Mouse (Mus musculus) liver, embryonic 13.5 days (tissue): Measurements from ENCODE around the gene Tnp2. TPM values are rescaled to one million over a fixed set of nuclear protein-coding genes. Genes with fewer than 3 reads are reported as not detected.

Source experiments
- ATAC-seq: fragments of 200-750 bp; cut with Nextera tagmentation; 2 replicates; pipeline ENCODE4 v1.8.0; 2017; ENCODE audit warnings: low read depth, mild to moderate bottlenecking, moderate number of reproducible peaks, moderate library complexity
- DNase-seq: peaks from one replicate; pipeline ENCODE4 v3.0.0; 2022
- H3K27ac ChIP-seq: fragments of 300-500 bp; sonication (generic); 2 replicates; pipeline ENCODE4 v1.5.1; 2015; ENCODE audit warnings: moderate library complexity, mild to moderate bottlenecking, inconsistent platforms
- H3K27me3 ChIP-seq: fragments of 300-500 bp; sonication (generic); 2 replicates; pipeline ENCODE4 v1.6.1; 2015; ENCODE audit warnings: mild to moderate bottlenecking, inconsistent platforms
- H3K36me3 ChIP-seq: fragments of 300-500 bp; sonication (generic); 2 replicates; pipeline ENCODE4 v1.6.1; 2015; ENCODE audit warnings: mild to moderate bottlenecking, inconsistent platforms
- H3K4me1 ChIP-seq: fragments of 300-500 bp; sonication (generic); replicated peaks from 2 replicates; pipeline ENCODE4 v1.6.1; 2015; ENCODE audit warnings: inconsistent platforms
- H3K4me2 ChIP-seq: fragments of 300-500 bp; sonication (generic); 2 replicates; pipeline ENCODE4 v1.6.1; 2015; ENCODE audit warnings: inconsistent platforms, mild to moderate bottlenecking, moderate library complexity
- H3K4me3 ChIP-seq: fragments of 300-500 bp; sonication (generic); replicated peaks from 2 replicates; pipeline ENCODE4 v1.5.1; 2015; ENCODE audit warnings: mild to moderate bottlenecking, inconsistent platforms
- H3K9ac ChIP-seq: fragments of 300-500 bp; sonication (generic); 2 replicates; pipeline ENCODE4 v1.6.1; 2015; ENCODE audit warnings: mild to moderate bottlenecking, inconsistent platforms
- H3K9me3 ChIP-seq: fragments of 300-500 bp; sonication (generic); replicated peaks from 2 replicates; pipeline ENCODE4 v1.6.1; 2016; ENCODE audit warnings: inconsistent platforms
- WGBS: fragments of 180-500 bp; shearing (Covaris S2); methylation state at CpG from one replicate; pipeline ENCODE4 v1.1.7; 2015; ENCODE audit not compliant: insufficient replicate concordance; 5-methylcytosine and 5-hydroxymethylcytosine counted together
- polyA plus RNA-seq: library from polyadenylated mRNA; unstranded; fragments of >200 nt; fragmentation: Nextera tagmentation; extraction: Ambion mirVana; gene quantifications from 2 replicates; pipeline ENCODE4 v1.2.1, GENCODE M21; 2015

The Tnp2 gene
- not detected in 2 replicates for polyA plus RNA-seq

DNA sequence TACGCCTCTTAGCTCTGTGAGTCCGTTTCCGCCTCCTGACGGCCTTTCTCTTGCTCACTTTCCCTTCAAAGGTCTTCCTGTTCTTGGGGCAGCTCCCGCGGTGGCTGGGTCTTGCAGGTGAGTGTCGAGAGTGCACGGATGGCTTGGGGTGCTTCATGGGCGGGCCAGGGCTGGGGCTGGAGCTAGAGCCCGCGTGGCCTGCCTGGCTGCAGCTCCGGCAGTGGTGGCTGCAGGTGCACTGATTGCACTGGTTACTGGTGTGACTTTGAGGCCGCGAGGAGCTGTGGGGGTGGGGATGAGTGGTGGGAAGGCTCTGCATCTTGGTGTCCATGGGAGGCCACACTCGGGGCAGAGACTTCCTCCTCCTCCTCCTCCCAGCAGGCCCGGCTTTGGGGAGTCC lies at the start of gene Tnp2:
Gene Tnp2 (minus strand): TSS at position 390 of the 400 bp plus-strand sequence.
- ATAC-seq (no peak), DNase-seq (no peak)
- no peak within 1 kb of the TSS for H3K4me3 ChIP-seq
- peaks cover 36% of the 10 kb centered on the region for H3K4me1 ChIP-seq
- no peak within 1 kb of the TSS for H3K4me2 ChIP-seq
- H3K27ac ChIP-seq, result no peak within 1 kb of the TSS
- 43% methylated on average over 16 of the region's 16 CpGs for WGBS
- H3K27me3 ChIP-seq, result peaks cover 38% of the 10 kb centered on the region
- no peaks in the 10 kb centered on the region for H3K36me3 ChIP-seq
- H3K9me3 ChIP-seq, result no peaks in the 10 kb centered on the region
- H3K9ac ChIP-seq, result no peak within 1 kb of the TSS

DNA sequence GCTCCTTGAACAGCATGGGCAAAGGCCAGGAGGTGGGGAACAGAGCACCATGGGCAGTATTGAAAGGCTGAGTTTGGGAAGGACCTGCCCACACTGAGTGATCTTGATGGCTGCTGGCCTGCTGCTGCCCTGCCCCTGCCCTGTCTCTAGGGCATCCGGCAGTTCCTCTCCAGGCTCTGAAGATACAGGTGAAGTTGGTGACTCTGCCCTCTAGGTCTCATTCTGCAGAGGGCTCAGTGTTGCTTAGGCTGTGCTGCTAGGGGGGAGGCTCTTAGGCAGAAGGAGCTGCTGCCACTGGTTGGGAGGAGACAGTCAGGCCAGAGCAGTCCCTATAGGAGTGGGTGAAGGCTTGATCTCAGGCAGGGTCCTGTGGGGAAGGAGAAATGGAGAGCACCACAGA lies 49.4 kb upstream of the Tnp2 start:
- peaks cover 49% of the 10 kb centered on the region for H3K4me1 ChIP-seq
- peak overlapping the region; percentile 8; the same call in 1 of the 2 replicates for H3K4me2 ChIP-seq
- H3K9ac ChIP-seq, result 0 out of 2 replicates have a peak overlapping the region, but pooled peaks have one; percentile 9
- no peak overlapping the region for H3K4me3 ChIP-seq
- H3K36me3 ChIP-seq, result peaks cover 8% of the 10 kb centered on the region
- 57% methylated on average over 1 of the region's 1 CpGs for WGBS
- H3K27ac ChIP-seq, result no peak overlapping the region
- H3K9me3 ChIP-seq, result no peaks in the 10 kb centered on the region
- peaks cover 3% of the 10 kb centered on the region; the same call in 1 of the 2 replicates for H3K27me3 ChIP-seq
- ATAC-seq (no peak), DNase-seq (no peak)

DNA sequence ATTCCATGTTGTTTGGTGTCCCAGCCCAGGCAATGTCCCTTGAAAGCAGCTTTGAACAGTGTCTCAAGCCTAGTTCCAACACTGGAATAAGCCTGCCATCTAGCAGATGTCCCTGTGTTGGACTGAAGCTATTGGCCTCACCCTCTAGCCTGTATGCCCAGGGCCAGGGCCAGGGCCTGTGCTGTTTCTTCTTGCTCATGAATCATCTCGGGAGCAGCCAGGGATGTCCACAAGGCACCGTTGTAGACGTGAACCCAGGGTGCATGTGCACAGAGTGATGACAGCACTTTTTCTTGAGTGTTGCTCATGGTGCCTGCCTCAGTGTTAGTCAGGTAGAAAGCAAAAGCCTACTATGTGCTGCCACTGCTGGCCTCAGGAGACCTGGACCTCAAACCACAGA lies 48.8 kb upstream of the Tnp2 start:
- ATAC-seq, result no peak
- WGBS, result 75% methylated on average over 3 of the region's 3 CpGs
- Histone ChIP-seq H3K4me3 (no peak overlapping the region), H3K4me1 (peaks cover 49% of the 10 kb centered on the region), H3K36me3 (peaks cover 8% of the 10 kb centered on the region), H3K4me2 (no peak overlapping the region), H3K27ac (no peak overlapping the region), H3K27me3 (peaks cover 5% of the 10 kb centered on the region; the same call in 1 of the 2 replicates), H3K9ac (no peak overlapping the region), H3K9me3 (no peaks in the 10 kb centered on the region)
- no peak for DNase-seq

DNA sequence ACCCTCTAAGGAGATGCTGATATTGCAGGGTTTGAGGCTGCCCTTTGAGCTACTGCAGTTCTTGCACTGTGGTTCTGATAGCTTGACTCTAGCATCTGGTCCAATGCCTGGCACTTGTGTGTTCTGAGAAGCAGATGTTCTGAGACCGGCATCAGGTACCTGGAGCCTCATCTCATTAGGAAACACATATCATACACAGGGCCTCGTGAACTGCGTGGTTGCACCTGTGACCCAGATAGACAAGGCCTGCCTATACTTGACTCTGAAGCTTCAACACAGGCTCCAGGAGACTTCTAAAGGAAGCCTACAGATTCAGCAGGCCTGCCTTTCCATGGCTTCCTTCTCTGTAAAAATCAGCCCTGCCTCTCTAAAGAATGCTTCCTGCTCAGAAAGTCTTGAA lies 47.9 kb upstream of the Tnp2 start:
- no peak overlapping the region for H3K9ac ChIP-seq
- H3K36me3 ChIP-seq, result peaks cover 8% of the 10 kb centered on the region
- no peak overlapping the region for H3K27ac ChIP-seq
- WGBS, result 84% methylated on average over 3 of the region's 3 CpGs
- H3K9me3 ChIP-seq, result no peaks in the 10 kb centered on the region
- no peak for DNase-seq
- no peak overlapping the region for H3K4me3 ChIP-seq
- H3K4me2 ChIP-seq, result peak overlapping the region; percentile 97; the same call in 1 of the 2 replicates
- peaks cover 49% of the 10 kb centered on the region for H3K4me1 ChIP-seq
- H3K27me3 ChIP-seq, result peaks cover 5% of the 10 kb centered on the region; the same call in 1 of the 2 replicates
- ATAC-seq, result no peak

DNA sequence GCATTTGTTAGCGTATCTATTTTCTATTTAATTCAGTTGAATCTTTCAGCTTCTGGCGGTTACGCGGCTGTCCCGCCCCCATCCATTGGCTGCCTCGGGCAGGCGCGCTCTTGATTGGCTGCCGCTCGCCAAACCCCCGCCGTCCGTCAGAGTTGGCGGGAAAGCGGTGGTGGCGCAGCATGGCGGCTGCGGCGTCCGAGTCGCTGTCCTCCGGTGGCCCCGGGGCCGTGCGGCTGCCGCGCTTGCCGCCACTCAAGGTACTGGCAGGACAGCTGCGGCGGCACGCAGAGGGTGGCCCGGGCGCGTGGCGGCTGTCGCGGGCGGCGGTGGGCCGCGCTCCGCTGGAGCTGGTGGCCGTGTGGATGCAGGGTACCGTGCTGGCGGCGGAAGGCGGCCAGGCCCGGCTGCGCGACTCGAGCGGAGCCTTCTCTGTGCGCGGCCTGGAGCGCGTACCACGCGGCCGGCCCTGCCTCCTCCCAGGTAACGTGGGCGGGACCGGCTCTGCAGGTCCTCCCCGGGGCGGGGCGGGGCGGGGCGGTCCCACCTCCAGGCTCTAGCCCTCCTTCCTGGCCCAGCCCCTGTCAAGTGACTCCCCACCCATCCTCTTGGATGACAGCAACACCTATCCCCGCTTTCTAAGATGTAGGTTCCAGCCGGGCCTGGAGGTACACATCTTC lies 46.6 kb upstream of the Tnp2 start, which contains the start of gene Rmi2:
Gene Rmi2 (plus strand): TSS at position 149 of the 677 bp plus-strand sequence.
- H3K27ac ChIP-seq, result peak within 1 kb of the TSS; percentile 89
- peak within 1 kb of the TSS; percentile 88 for H3K9ac ChIP-seq
- peaks cover 5% of the 10 kb centered on the region; the same call in 1 of the 2 replicates for H3K27me3 ChIP-seq
- H3K9me3 ChIP-seq, result no peaks in the 10 kb centered on the region
- peaks cover 49% of the 10 kb centered on the region for H3K4me1 ChIP-seq
- 0 out of 2 replicates have a peak, but pooled peaks cover 3% of the 10 kb centered on the region for H3K36me3 ChIP-seq
- ATAC-seq, result peak; percentile 98
- H3K4me2 ChIP-seq, result peak within 1 kb of the TSS; percentile 97
- WGBS, result 2% methylated on average over 69 of the region's 69 CpGs
- DNase-seq, result peak; percentile 81
- H3K4me3 ChIP-seq, result peak within 1 kb of the TSS; percentile 84

DNA sequence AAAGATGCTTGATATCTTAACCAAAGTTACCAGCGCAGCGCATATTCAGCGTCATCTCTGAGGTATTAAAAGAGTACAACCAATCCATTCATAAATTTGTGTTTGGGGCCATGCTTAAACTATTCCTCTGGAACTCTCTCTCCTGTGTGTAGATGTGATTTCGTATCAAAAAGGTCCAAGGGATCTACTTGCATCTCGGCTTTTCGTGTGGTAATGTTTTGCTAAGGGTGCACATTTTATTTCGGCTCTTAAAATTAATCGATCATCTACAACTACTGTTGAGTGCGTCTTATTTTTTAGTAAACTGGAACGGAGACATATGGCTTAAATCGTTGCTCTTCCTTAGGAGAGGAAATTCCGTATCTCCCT lies 46.1 kb upstream of the Tnp2 start:
- no peak for ATAC-seq
- Histone ChIP-seq H3K9ac (peak overlapping the region; percentile 88), H3K9me3 (no peaks in the 10 kb centered on the region), H3K4me1 (peaks cover 48% of the 10 kb centered on the region), H3K4me2 (peak overlapping the region; percentile 97), H3K4me3 (peak overlapping the region; percentile 84), H3K27ac (no peak overlapping the region), H3K27me3 (peaks cover 5% of the 10 kb centered on the region; the same call in 1 of the 2 replicates), H3K36me3 (no peaks in the 10 kb centered on the region)
- WGBS, result 9% methylated on average over 12 of the region's 12 CpGs
- DNase-seq, result no peak

DNA sequence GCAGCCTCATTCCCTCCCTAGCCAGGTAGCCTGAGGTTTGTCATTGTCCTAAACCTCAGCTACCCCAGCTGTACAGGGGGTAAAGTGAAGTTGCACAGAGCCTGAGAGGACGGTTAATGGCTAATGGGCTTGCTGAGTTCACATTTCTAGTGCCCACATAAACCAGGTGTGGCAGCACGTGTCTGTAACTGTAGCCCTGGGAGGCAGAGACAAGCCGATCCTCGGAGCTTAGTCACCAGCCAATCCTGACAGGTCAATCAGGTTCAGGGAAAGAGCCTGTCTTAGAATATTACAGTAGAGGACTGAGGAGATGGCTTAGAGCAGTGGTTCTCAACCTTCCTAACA lies 40.0 kb upstream of the Tnp2 start:
- DNase-seq (no peak), ATAC-seq (no peak)
- Histone ChIP-seq H3K4me3 (no peak overlapping the region), H3K27ac (no peak overlapping the region), H3K4me2 (no peak overlapping the region), H3K36me3 (no peaks in the 10 kb centered on the region), H3K9me3 (no peaks in the 10 kb centered on the region), H3K4me1 (no peaks in the 10 kb centered on the region), H3K27me3 (peaks cover 5% of the 10 kb centered on the region; the same call in 1 of the 2 replicates), H3K9ac (no peak overlapping the region)
- WGBS, result 61% methylated on average over 4 of the region's 4 CpGs

DNA sequence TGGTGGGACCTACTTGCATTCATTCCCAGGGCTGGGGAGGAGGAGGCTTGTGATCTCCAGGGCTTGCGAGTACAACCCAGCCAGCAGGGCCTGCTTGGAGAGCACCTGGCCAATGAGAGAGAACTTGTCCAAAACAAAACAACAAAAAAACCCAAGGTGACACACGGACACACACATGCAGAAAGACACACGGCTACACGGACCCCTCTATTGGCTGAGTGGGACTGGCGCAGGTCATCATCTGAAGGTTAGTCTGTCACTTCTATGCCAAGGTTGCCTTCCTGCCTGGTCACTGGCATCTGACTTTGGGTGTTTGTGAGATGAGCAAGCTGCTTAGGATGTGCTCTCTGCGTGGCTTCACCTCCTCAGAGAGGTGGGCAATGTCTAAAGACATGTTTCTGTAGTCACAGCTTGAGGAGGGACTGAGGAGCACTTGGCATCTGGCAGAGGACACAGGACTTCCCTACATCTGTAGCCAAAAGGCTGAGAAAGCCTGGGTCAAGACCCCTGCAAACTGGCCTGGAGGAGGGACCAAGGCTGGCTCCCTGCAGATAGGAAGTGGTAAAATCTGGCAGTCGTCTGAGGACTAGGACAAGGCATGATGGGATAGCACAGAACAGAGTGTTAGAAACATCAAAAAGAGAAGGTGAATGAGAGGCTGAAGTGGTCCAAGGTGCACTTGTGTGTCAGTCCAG lies 39.5 kb upstream of the Tnp2 start:
- Histone ChIP-seq H3K4me2 (no peak overlapping the region), H3K9me3 (no peaks in the 10 kb centered on the region), H3K4me3 (no peak overlapping the region), H3K27ac (no peak overlapping the region), H3K27me3 (peaks cover 2% of the 10 kb centered on the region; the same call in 1 of the 2 replicates), H3K36me3 (no peaks in the 10 kb centered on the region), H3K9ac (no peak overlapping the region), H3K4me1 (no peaks in the 10 kb centered on the region)
- no peak for DNase-seq
- ATAC-seq, result no peak
- WGBS, result 61% methylated on average over 7 of the region's 7 CpGs

DNA sequence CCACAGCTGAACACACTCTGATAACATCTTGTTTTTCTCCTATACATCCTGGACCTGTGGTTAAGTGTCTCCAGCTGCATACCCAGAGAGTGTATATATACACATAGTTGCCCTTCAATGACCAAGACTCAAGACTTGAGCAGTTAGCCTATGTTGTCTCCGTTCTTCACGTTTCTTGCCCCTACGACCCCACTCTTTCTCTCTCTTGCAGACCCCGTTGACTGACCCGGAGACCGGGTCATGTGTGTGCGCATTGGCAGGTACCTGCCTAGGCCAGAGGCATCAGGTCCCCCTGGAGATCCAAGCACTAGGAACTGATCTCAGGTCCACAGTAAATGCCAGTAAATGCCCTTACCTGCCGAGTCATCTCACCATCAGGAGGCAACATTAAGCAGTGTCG lies 38.8 kb upstream of the Tnp2 start:
- H3K4me2 ChIP-seq, result no peak overlapping the region
- 73% methylated on average over 9 of the region's 9 CpGs for WGBS
- H3K9ac ChIP-seq, result no peak overlapping the region
- no peak for ATAC-seq
- no peaks in the 10 kb centered on the region; the same call in 1 of the 2 replicates for H3K27me3 ChIP-seq
- H3K4me1 ChIP-seq, result no peaks in the 10 kb centered on the region
- no peaks in the 10 kb centered on the region for H3K9me3 ChIP-seq
- no peaks in the 10 kb centered on the region for H3K36me3 ChIP-seq
- no peak overlapping the region for H3K27ac ChIP-seq
- no peak overlapping the region for H3K4me3 ChIP-seq
- DNase-seq, result no peak

DNA sequence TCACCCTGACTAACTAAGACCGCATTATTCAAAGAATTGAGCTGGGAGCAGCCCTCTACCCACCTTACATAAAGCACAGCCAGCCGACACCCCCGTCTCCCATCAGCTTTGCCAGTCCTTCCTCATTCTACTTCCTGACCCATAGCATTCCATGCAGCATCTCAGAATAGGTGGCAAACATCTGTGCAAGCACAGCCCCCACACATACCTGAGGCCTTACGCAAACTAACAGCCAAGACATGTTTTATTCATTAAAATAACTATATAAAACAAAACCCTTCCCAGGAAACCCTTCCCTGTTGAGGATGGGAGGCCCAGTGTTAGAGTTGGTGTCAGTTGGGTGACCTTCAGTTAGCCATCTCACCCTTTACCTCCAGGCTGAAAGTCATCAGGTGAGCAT lies 37.4 kb upstream of the Tnp2 start:
- Histone ChIP-seq H3K4me1 (no peaks in the 10 kb centered on the region), H3K27me3 (no peaks in the 10 kb centered on the region; the same call in 1 of the 2 replicates), H3K9me3 (no peaks in the 10 kb centered on the region), H3K27ac (no peak overlapping the region), H3K9ac (no peak overlapping the region), H3K36me3 (no peaks in the 10 kb centered on the region), H3K4me3 (no peak overlapping the region), H3K4me2 (no peak overlapping the region)
- ATAC-seq (no peak), DNase-seq (no peak)
- WGBS, result 72% methylated on average over 4 of the region's 4 CpGs

DNA sequence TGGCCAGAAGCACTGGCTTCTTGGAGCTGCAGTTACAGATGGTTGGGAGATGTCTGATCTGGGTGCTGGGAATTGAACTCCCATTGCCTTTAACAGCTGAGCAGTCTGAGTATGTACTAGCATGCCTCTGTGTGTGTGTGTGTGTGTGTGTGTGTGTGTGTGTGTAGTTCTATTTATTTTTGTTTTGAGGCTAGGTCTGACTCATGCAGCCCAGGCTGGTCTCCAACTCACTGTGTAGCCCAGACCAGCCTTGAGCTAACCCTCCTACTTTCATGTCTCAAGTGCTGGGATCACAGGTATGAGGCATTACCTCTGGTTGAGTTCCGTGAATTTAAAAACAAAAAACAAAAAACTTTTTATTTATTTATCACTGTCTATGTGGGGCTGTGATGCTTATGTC lies 36.1 kb upstream of the Tnp2 start:
- no peaks in the 10 kb centered on the region for H3K4me1 ChIP-seq
- no peaks in the 10 kb centered on the region for H3K9me3 ChIP-seq
- H3K9ac ChIP-seq, result no peak overlapping the region
- 71% methylated on average over 1 of the region's 1 CpGs for WGBS
- H3K27ac ChIP-seq, result no peak overlapping the region
- DNase-seq (no peak), ATAC-seq (no peak)
- H3K4me2 ChIP-seq, result no peak overlapping the region
- no peak overlapping the region for H3K4me3 ChIP-seq
- no peaks in the 10 kb centered on the region for H3K36me3 ChIP-seq
- no peaks in the 10 kb centered on the region; the same call in 1 of the 2 replicates for H3K27me3 ChIP-seq
